Mouse (Mus musculus) hindbrain, embryonic 16.5 days (tissue): ENCODE results near the gene Cblc. TPM values are rescaled to one million over a fixed set of nuclear protein-coding genes. Genes with fewer than 3 reads are reported as not detected.

Experiments used
- ATAC-seq: fragments of 200-750 bp; cut with Nextera tagmentation; 2 replicates; pipeline ENCODE4 v1.8.0; 2017; ENCODE audit warnings: moderate TSS enrichment, moderate library complexity
- H3K27ac ChIP-seq: fragments of 300-500 bp; sonication (generic); 2 replicates; pipeline ENCODE4 v1.5.1; 2014; ENCODE audit warnings: low read depth, mild to moderate bottlenecking, control low read depth, low read length, moderate library complexity
- H3K27me3 ChIP-seq: fragments of 300-500 bp; sonication (generic); replicated peaks from 2 replicates; pipeline ENCODE4 v1.6.1; 2014; ENCODE audit warnings: low read length; ENCODE audit not compliant: control insufficient read depth, insufficient read depth
- H3K36me3 ChIP-seq: fragments of 300-500 bp; sonication (generic); 2 replicates; pipeline ENCODE4 v1.6.1; 2014; ENCODE audit warnings: mild to moderate bottlenecking, low read length, moderate library complexity, mixed read lengths; ENCODE audit not compliant: control insufficient read depth, insufficient read depth
- H3K4me1 ChIP-seq: fragments of 300-500 bp; sonication (generic); 2 replicates; pipeline ENCODE4 v1.6.1; 2014; ENCODE audit warnings: low read depth, low read length; ENCODE audit not compliant: control insufficient read depth, insufficient read depth
- H3K4me2 ChIP-seq: fragments of 300-500 bp; sonication (generic); 2 replicates; pipeline ENCODE4 v1.6.1; 2014; ENCODE audit warnings: mild to moderate bottlenecking, low read length, control low read depth, moderate library complexity
- H3K4me3 ChIP-seq: fragments of 300-500 bp; sonication (generic); 2 replicates; pipeline ENCODE4 v1.5.1; 2014; ENCODE audit warnings: mild to moderate bottlenecking, low read length, control low read depth, moderate library complexity
- H3K9ac ChIP-seq: fragments of 300-500 bp; sonication (generic); 2 replicates; pipeline ENCODE4 v1.6.1; 2014; ENCODE audit warnings: low read depth, mild to moderate bottlenecking, control low read depth, low read length, moderate library complexity
- H3K9me3 ChIP-seq: fragments of 300-500 bp; sonication (generic); 2 replicates; pipeline ENCODE4 v1.6.1; 2014; ENCODE audit warnings: mild to moderate bottlenecking, low read length, moderate library complexity; ENCODE audit not compliant: control insufficient read depth
- WGBS: fragments of 180-500 bp; shearing (Covaris S2); extraction: QIAGEN DNeasy Blood & Tissue Kit; methylation state at CpG from one replicate; pipeline ENCODE4 v1.1.7; 2014; 5-methylcytosine and 5-hydroxymethylcytosine counted together
- polyA plus RNA-seq: library from polyadenylated mRNA; unstranded; fragments of >200 nt; fragmentation: Nextera tagmentation; extraction: Ambion mirVana; gene quantifications from 2 replicates; pipeline ENCODE4 v1.2.1, GENCODE M21; 2015

Gene Cblc
- polyA plus RNA-seq, 1 experiment from 2014 or later = 0.34 TPM

GRCm38 (mm10) chr7:19779903-19780302 is 16.7 kb downstream of the Cblc start:
- Histone ChIP-seq H3K9me3 (peaks cover 4% of the 10 kb centered on the region; the same call in 1 of the 2 replicates), H3K27me3 (no peaks in the 10 kb centered on the region), H3K4me1 (no peaks in the 10 kb centered on the region), H3K36me3 (no peaks in the 10 kb centered on the region), H3K4me3 (no peak overlapping the region), H3K9ac (no peak overlapping the region), H3K4me2 (no peak overlapping the region), H3K27ac (no peak overlapping the region)
- no peak for ATAC-seq
- WGBS = 85% methylated on average over 4 of the region's 4 CpGs

GRCm38 (mm10) chr7:19778645-19779044 is 18.0 kb downstream of the Cblc start:
- Histone ChIP-seq H3K9ac (no peak overlapping the region), H3K4me2 (no peak overlapping the region), H3K27me3 (no peaks in the 10 kb centered on the region), H3K36me3 (no peaks in the 10 kb centered on the region), H3K27ac (no peak overlapping the region), H3K9me3 (peaks cover 4% of the 10 kb centered on the region; the same call in 1 of the 2 replicates), H3K4me1 (no peaks in the 10 kb centered on the region), H3K4me3 (no peak overlapping the region)
- no peak for ATAC-seq
- WGBS = 85% methylated on average over 8 of the region's 8 CpGs

GRCm38 (mm10) chr7:19777049-19777723 is 19.4 kb downstream of the Cblc start:
- Histone ChIP-seq H3K9ac (no peak overlapping the region), H3K9me3 (peaks cover 4% of the 10 kb centered on the region; the same call in 1 of the 2 replicates), H3K4me2 (no peak overlapping the region), H3K4me3 (no peak overlapping the region), H3K36me3 (no peaks in the 10 kb centered on the region), H3K4me1 (no peaks in the 10 kb centered on the region), H3K27me3 (no peaks in the 10 kb centered on the region), H3K27ac (no peak overlapping the region)
- ATAC-seq = no peak
- WGBS = 80% methylated on average over 11 of the region's 11 CpGs

GRCm38 (mm10) chr7:19771682-19772081 is 24.9 kb downstream of the Cblc start:
- Histone ChIP-seq H3K9ac (no peak overlapping the region), H3K27ac (no peak overlapping the region), H3K4me1 (peaks cover 13% of the 10 kb centered on the region), H3K27me3 (peaks cover 26% of the 10 kb centered on the region), H3K4me2 (no peak overlapping the region), H3K9me3 (no peaks in the 10 kb centered on the region), H3K4me3 (no peak overlapping the region), H3K36me3 (no peaks in the 10 kb centered on the region)
- no peak for ATAC-seq
- 60% methylated on average over 4 of the region's 4 CpGs for WGBS

GRCm38 (mm10) chr7:19770984-19771391 is 25.6 kb downstream of the Cblc start, which contains the start of gene Bcam:
Gene Bcam, minus strand, starts transcription at chr7:19771016.
- 3% methylated on average over 8 of the region's 9 CpGs for WGBS
- peaks cover 13% of the 10 kb centered on the region for H3K4me1 ChIP-seq
- H3K4me3 ChIP-seq = peak within 1 kb of the TSS; percentile 47
- H3K4me2 ChIP-seq = peak within 1 kb of the TSS; percentile 90
- ATAC-seq = peak; percentile 18
- no peak within 1 kb of the TSS for H3K27ac ChIP-seq
- H3K9me3 ChIP-seq = no peaks in the 10 kb centered on the region
- H3K9ac ChIP-seq = peak within 1 kb of the TSS; percentile 63
- no peaks in the 10 kb centered on the region for H3K36me3 ChIP-seq
- peaks cover 26% of the 10 kb centered on the region for H3K27me3 ChIP-seq

- Histone ChIP-seq H3K9ac (peak overlapping the region; percentile 63), H3K36me3 (no peaks in the 10 kb centered on the region), H3K4me3 (peak overlapping the region; percentile 47), H3K27ac (no peak overlapping the region), H3K4me1 (peaks cover 13% of the 10 kb centered on the region), H3K9me3 (no peaks in the 10 kb centered on the region), H3K4me2 (peak overlapping the region; percentile 90), H3K27me3 (peaks cover 26% of the 10 kb centered on the region)
- peak; percentile 80 for ATAC-seq
- under 1% methylated on average over 28 of the region's 28 CpGs for WGBS
These were observed 26.2 kb downstream of the Cblc start for GRCm38 (mm10) chr7:19770375-19770754.

- Histone ChIP-seq H3K27me3 (peaks cover 26% of the 10 kb centered on the region), H3K4me2 (peak overlapping the region; percentile 90), H3K4me1 (peaks cover 13% of the 10 kb centered on the region), H3K9me3 (no peaks in the 10 kb centered on the region), H3K27ac (no peak overlapping the region), H3K9ac (peak overlapping the region; percentile 63), H3K4me3 (peak overlapping the region; percentile 47), H3K36me3 (no peaks in the 10 kb centered on the region)
- 8% methylated on average over 16 of the region's 16 CpGs for WGBS
- ATAC-seq = peak; percentile 16; the same call in 1 of the 2 replicates
These were observed 26.9 kb downstream of the Cblc start for GRCm38 (mm10) chr7:19769434-19770374.

GRCm38 (mm10) chr7:19769001-19769400 is 27.6 kb downstream of the Cblc start:
- Histone ChIP-seq H3K9ac (no peak overlapping the region), H3K27ac (no peak overlapping the region), H3K27me3 (peaks cover 26% of the 10 kb centered on the region), H3K9me3 (no peaks in the 10 kb centered on the region), H3K4me1 (peaks cover 13% of the 10 kb centered on the region), H3K36me3 (no peaks in the 10 kb centered on the region), H3K4me3 (no peak overlapping the region), H3K4me2 (no peak overlapping the region)
- 30% methylated on average over 4 of the region's 4 CpGs for WGBS
- no peak for ATAC-seq

GRCm38 (mm10) chr7:19768251-19768650 is 28.4 kb downstream of the Cblc start:
- Histone ChIP-seq H3K4me1 (peaks cover 13% of the 10 kb centered on the region), H3K9me3 (no peaks in the 10 kb centered on the region), H3K27me3 (peaks cover 26% of the 10 kb centered on the region), H3K4me2 (no peak overlapping the region), H3K27ac (no peak overlapping the region), H3K9ac (no peak overlapping the region), H3K36me3 (no peaks in the 10 kb centered on the region), H3K4me3 (no peak overlapping the region)
- ATAC-seq = no peak
- 79% methylated on average over 14 of the region's 14 CpGs for WGBS
